Mouse (Mus musculus) thymus, postnatal 0 days (tissue): ENCODE measurements around the gene Chchd1. TPM values are rescaled to one million over a fixed set of nuclear protein-coding genes. Genes with fewer than 3 reads are reported as not detected.

Source experiments
- DNase-seq: peaks from one replicate; pipeline ENCODE4 v3.0.0-alpha.2; 2015; ENCODE audit warnings: low spot score
- polyA plus RNA-seq: library from polyadenylated mRNA; unstranded; fragments of >200 nt; fragmentation: Nextera tagmentation; extraction: Ambion mirVana; gene quantifications from 2 replicates; pipeline ENCODE4 v1.2.1, GENCODE M21; 2015

Chchd1 gene
- 235 and 256 TPM in 2 replicates for polyA plus RNA-seq

DNA sequence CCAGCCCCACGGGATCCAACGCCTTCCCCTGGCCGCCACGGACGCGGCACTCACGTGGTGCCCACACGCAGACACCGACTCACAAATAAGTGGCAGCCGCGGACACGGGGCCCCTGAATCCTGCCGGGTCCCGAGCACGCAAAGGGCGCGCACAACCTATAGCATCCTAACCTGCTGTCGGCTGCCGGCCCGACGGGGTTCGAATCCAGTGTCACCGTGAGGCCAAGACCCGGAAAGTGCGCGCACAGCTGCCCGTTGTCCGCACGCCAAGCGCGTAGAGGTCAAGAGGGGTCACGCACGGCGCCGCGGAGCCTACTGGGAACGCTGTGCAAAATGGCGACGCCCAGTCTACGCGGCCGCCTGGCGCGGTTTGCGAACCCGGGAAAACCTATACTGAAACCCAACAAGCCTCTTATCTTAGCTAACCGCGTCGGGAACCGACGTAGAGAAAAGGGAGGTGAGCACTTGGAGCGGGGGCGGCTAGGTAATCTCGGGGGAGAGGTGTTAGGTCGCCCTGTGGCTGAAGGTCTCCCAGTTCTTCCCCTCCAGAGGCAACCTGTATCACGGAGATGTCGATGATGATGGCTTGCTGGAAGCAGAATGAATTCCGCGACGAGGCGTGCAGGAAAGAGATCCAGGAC, at the start of gene Chchd1:
Chchd1 (plus strand) TSS at position 266 of the 641 bp plus-strand sequence.
- peak; percentile 77 for DNase-seq

DNA sequence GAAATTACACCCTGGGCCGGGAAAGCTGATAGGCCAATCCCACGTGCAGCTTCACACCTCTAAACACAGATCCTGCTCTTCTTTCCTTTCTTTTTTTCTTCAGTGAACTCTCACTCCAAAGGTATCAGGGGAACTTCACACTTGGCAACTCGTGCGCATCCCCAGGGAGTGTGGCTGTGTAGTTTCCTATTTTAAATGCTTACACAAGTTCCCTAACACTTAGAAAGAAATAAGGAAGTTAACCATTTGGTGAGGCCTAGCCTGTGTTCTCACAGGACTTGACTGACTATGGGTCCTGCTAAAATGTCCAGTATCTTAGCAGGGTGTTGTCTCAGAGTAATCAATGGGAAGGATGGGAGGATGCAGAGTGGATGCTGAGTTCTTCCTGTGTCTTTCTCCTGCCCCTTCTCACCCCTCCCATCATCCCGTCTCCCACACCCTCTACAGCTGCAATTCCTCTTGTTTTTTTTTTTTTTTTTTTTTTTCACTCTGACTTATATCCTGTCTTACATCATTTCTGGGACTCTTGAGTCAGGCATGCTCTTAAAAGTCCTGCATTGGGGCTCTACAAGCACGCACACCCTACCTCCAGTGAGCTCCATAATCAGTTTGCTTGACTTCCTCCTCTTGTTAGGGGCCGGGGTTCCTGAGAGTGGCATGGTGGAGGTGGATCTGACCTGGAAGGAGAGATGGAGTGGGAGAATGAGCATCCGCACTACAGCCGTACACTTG, 48.0 kb upstream of the Chchd1 start:
- no peak for DNase-seq

- no peak for DNase-seq
Observed at GRCm38 (mm10) chr14:20655731-20656130, 47.1 kb upstream of the Chchd1 start.

- DNase-seq = no peak
Observed at GRCm38 (mm10) chr14:20656361-20656760, 46.4 kb upstream of the Chchd1 start, which contains the start of gene Myoz1. Gene Myoz1, minus strand, starts transcription at chr14:20656540.

GRCm38 (mm10) chr14:20658326-20658725, 44.5 kb upstream of the Chchd1 start:
- DNase-seq = peak; percentile 36

DNA sequence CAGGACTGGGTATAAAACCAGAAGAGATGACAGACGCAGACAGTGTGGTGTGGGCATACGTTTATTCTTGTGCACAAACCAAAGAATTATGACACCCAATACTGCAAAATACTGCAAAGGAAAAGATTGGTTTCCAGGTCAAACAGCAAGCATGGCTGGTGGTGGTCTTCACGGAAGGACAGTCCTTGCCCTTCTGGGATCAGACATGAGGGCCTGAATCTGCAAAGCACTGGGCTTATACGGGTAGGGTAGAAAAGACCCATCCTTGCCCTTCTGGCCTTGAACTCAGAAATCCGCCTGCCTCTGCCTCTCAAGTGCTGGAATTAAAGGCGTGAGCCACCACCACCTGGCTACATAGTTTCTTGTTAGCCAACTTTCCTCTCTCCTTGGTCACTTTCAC, 43.9 kb upstream of the Chchd1 start:
- DNase-seq = no peak

DNA sequence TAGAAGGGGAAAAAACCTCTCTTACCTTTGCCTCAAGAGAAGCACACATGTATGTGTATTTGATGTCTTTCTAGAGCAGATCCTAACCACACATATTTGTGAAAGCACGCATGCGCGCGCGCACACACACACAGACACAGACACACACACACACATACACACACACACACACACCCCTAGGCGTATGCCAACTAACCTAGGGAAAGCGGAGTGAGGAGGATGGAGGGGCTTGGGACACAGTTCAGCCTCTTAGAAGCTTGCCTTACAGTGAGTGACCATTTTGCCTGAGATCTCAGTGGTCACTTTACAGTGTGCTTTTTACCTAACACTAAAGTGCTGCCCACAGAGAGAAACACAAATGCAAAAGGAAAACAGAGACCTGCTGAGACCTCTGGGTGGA, 43.1 kb upstream of the Chchd1 start:
- no peak for DNase-seq

DNA sequence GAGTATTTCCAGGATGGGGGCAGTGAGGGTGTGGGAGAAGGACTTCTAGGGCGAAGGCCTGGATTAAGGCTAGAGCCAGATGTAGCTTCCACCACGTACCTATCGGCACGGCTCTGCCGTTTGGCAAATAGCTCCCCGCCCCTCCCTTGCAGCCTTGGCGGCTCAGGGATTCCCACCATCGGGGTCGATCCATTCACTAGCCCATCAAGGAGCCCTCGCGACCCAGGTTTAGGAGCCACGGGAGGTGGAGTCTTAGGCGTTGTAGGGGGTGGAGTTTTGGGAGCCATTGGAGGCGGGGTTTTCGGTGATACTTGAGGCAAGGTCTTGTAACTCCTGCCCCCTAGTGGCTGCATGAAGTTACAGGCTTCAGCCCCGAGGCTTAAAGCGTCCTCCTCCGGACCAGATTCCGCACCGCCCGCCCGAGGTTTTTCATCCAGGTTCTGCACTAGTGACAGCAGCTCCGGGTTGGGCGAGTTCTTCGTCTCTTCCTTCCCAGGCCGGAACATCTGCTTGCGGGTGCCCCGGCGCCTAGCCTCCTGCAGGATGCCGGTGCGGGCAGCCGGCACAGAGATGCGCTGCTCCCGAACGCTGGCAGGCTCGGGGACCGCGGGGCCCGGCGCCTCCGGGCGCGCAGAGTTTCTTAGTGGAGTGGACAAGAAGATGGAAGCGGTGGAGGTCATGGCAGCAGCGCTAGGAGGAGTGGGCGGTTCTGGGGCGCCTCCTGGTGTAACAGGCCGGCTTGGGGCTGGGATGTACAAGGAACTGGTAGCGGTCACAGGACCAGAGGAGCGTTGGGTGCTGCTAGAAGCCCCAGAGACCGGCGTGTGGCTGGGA, 41.8 kb upstream of the Chchd1 start:
- peak; percentile 95 for DNase-seq

DNA sequence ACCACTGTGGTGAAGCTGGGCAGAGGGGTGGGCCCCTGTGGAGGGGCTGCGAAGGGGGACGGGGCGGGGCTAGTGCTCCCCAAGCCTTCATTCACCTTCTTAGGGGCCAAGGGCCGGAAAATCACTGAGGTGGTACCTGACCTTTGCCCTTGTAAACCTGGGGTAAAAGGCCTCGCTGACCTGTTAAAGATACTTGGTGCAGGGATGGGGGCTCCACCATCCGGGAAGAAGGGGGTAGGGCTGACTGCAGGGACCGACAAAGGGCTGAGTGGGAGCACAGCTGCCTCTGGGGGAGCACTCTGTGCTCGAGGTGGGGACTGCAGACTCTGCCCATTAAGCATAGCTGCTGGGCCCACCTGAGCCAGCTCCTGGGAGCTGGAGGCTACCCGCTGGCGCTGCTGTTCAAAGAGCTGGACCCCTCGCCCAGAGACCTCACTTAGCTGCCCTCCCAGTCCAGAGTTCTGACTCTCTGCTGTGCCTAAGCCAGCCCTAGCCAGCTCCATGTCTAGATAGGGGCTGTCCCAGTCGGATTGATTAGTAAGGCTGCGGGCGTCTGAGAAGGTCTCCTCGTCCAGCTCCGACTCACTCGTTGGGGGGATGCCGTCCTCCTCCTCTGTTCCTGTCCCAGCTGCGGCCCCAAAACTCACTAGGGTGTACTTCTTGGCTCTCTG, 41.0 kb upstream of the Chchd1 start:
- no peak for DNase-seq

- DNase-seq = no peak
Observed at GRCm38 (mm10) chr14:20662740-20663139, 40.1 kb upstream of the Chchd1 start.

GRCm38 (mm10) chr14:20663601-20664000, 39.2 kb upstream of the Chchd1 start:
- DNase-seq = no peak

GRCm38 (mm10) chr14:20664436-20664835, 38.4 kb upstream of the Chchd1 start:
- peak; percentile 38 for DNase-seq

GRCm38 (mm10) chr14:20667469-20667868, 35.3 kb upstream of the Chchd1 start:
- no peak for DNase-seq

GRCm38 (mm10) chr14:20668154-20668810, 34.5 kb upstream of the Chchd1 start, which contains the start of gene Synpo2l:
Gene Synpo2l, minus strand, starts transcription at chr14:20668354.
- no peak for DNase-seq

GRCm38 (mm10) chr14:20672990-20673389, 29.8 kb upstream of the Chchd1 start:
- peak; percentile 57 for DNase-seq

- no peak for DNase-seq
Observed at GRCm38 (mm10) chr14:20673735-20674063, 29.1 kb upstream of the Chchd1 start.

DNA sequence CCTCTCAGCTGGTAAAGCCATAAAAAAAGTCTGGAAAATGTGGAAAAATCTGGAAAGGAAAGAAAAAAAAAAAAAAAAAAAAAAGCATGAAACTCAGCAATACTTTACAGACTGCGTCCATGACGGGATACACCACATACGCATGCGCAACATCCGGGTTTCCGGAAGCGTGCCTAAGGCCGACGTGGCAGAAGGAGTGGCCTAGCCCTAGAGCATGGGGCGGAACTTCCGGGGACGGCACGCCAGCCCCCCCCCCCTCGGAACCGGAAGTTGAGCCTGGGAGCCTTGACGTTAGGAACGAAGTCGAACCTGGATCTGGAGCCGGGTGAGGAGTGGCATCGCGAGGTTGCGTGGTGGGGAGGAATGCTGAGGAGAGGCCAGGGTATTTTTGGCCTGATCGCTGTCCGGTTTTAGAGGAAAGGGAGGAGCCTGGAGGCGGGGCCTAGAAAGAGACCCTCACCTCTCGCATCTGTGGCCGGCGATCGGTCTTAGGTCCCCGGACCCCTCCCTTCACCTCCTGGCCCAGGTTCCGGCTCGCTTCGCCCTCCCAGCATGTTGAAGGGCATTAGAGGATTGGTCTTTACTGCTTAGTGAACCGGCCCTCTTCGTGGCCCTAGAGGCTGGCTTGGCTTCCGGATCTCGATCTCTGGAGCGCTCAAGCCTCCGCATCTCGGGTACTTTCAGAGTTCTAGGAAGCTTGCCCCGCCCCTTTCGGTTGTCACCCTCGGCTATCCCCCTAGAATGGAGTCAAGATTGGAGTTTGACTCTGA, 28.6 kb upstream of the Chchd1 start, which contains the start of gene Sec24c:
Sec24c (plus strand) TSS at position 245 of the 770 bp plus-strand sequence.
- DNase-seq = peak; percentile 99

DNA sequence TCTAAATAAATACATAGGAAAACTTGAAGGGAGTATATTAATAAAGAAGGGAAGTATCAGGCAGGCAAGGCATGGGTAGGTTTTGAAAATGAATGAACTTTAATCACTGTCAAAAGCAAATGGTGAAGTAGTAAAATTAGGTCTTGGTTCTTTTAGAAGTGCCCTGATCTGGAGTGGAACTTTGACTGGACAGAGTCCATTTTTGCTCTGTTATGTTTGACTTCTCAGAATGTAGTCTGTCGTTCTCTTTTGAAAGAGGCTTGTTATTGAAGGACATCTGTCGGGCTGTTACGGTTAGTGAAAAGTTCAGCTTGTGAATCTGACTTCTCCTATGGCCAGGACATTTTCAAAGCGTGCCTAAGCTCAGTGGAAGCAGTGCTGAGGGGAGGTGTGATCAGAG, 24.9 kb upstream of the Chchd1 start:
- no peak for DNase-seq

DNA sequence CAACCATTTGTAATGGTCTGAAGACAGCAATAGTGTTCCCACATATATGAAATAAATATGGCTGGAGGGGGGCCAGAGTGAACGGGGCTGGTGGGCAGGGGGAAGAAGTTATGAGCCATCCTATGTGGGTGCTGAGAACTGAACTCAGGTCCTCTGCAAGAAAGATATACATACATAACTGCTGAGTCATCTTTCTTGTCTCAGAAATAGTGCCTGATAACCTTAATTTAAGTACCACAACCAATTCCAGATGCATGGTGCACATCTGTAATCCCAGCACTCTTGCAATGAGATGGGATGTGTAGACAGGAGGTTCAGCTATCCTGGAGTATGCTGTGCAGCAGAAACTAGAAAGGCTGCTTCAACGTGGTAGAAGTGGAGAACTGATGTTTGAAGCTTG, 21.1 kb upstream of the Chchd1 start:
- DNase-seq = no peak

- DNase-seq = peak; percentile 78
Observed at GRCm38 (mm10) chr14:20682498-20682897, 20.3 kb upstream of the Chchd1 start.
